Mouse (Mus musculus) small intestine, adult 2 months (tissue): ENCODE measurements at regions not wholly inside any gene's neighbourhood (a gene's known extent, or its start where the extent isn't known, plus 50 kb on each side); places are given as distances from the start of the nearest gene placed in this dataset.

ENCODE experiments used
- CTCF ChIP-seq: fragments of 200-500 bp; IDR thresholded peaks from 2 replicates; pipeline ENCODE4 v1.5.1; 2012; ENCODE audit warnings: low read depth, mild to moderate bottlenecking, control low read depth, inconsistent platforms, low read length, moderate library complexity, mixed read lengths; ENCODE audit not compliant: insufficient replicate concordance, insufficient read length; ENCODE audit errors: extremely low read depth
- POLR2A ChIP-seq: fragments of 200-500 bp; IDR thresholded peaks from 2 replicates; pipeline ENCODE4 v1.6.1; 2012; ENCODE audit warnings: low read depth, mild to moderate bottlenecking, control low read depth, inconsistent platforms, low read length, moderate library complexity

GRCm38 (mm10) chr6:100094653-100095217 is 192.6 kb downstream of the Rybp start:
- TF ChIP-seq CTCF, result no peak
- no peak for TF ChIP-seq POLR2A
